Mouse (Mus musculus): Measurements from ENCODE around the gene Gstt3.

GRCm38 (mm10) chr10:75766856-75767255 lies 14.4 kb downstream of the Gstt3 start:
- TF ChIP-seq POLR2A (IDR thresholded peaks at IDR 0.05; ENCODE audit: control insufficient read depth, low read depth, low read length) (no peak), CTCF (IDR thresholded peaks at IDR 0.05; ENCODE audit: control insufficient read depth, insufficient read depth, insufficient replicate concordance, low read depth, low read length) (no peak)
